Mouse (Mus musculus) spleen, adult 12 weeks (tissue): ENCODE measurements around the gene Pfdn6.
A peak's percentile ranks its signal among the peaks of the same experiment; 100 is the strongest.

Source experiments
- DNase-seq: peaks from one replicate; pipeline ENCODE4 v3.0.0; 2022; ENCODE audit warnings: low spot score

Gene Pfdn6

GRCm38 (mm10) chr17:33931947-33932346, 8.2 kb downstream of the Pfdn6 start:
- no peak for DNase-seq

GRCm38 (mm10) chr17:33931159-33931866, 8.8 kb downstream of the Pfdn6 start:
- no peak for DNase-seq

GRCm38 (mm10) chr17:33930280-33931158, 9.6 kb downstream of the Pfdn6 start:
- DNase-seq, result no peak

GRCm38 (mm10) chr17:33929371-33930279, 10.5 kb downstream of the Pfdn6 start, which contains the start of gene Rgl2:
Gene Rgl2, plus strand, starts transcription at chr17:33929543.
- peak; percentile 95 for DNase-seq

GRCm38 (mm10) chr17:33928251-33928947, 11.7 kb downstream of the Pfdn6 start:
- no peak for DNase-seq

- DNase-seq, result no peak
Measured at GRCm38 (mm10) chr17:33926207-33926932, 13.8 kb downstream of the Pfdn6 start.

- no peak for DNase-seq
Measured at GRCm38 (mm10) chr17:33925406-33926116, 14.6 kb downstream of the Pfdn6 start.

- peak; percentile 48 for DNase-seq
Measured at GRCm38 (mm10) chr17:33924577-33925283, 15.4 kb downstream of the Pfdn6 start.

GRCm38 (mm10) chr17:33921361-33921760, 18.8 kb downstream of the Pfdn6 start:
- DNase-seq, result no peak

GRCm38 (mm10) chr17:33920282-33921097, 19.7 kb downstream of the Pfdn6 start:
- DNase-seq, result peak; percentile 84

GRCm38 (mm10) chr17:33919351-33920281, 20.5 kb downstream of the Pfdn6 start:
- peak; percentile 77 for DNase-seq

GRCm38 (mm10) chr17:33918293-33919203, 21.6 kb downstream of the Pfdn6 start:
- DNase-seq, result no peak

GRCm38 (mm10) chr17:33917656-33918292, 22.4 kb downstream of the Pfdn6 start:
- no peak for DNase-seq

GRCm38 (mm10) chr17:33916847-33917655, 23.1 kb downstream of the Pfdn6 start:
- DNase-seq, result no peak

GRCm38 (mm10) chr17:33916294-33916693, 23.8 kb downstream of the Pfdn6 start:
- no peak for DNase-seq
